Mouse (Mus musculus): Measurements from ENCODE around the gene Mark4.

Mark4 gene

GRCm38 (mm10) chr7:19403731-19404296 lies 54.8 kb downstream of the Mark4 start, which contains the start of gene Klc3:
Klc3 (minus strand) TSS chr7:19404104.
- intact Hi-C loops (cut with DNase I): loop anchor here (5.0 to 10.0 kb wide), 2 partner anchors 111 to 308 kb away; partner anchors contain the start of gene Nkpd1

- intact Hi-C loops (cut with DNase I): loop anchor here (5.0 to 10.0 kb wide), 2 partner anchors 112 to 310 kb away; partner anchors contain the start of gene Nkpd1
Observed at GRCm38 (mm10) chr7:19402535-19403112, 56.0 kb downstream of the Mark4 start.

- intact Hi-C loops (cut with DNase I): loop anchor here (5.0 to 10.0 kb wide), 2 partner anchors 114 to 311 kb away; partner anchors contain the start of gene Nkpd1
Observed at GRCm38 (mm10) chr7:19400946-19401345, 57.7 kb downstream of the Mark4 start.

- intact Hi-C loops (cut with DNase I): loop anchor here (5.0 to 10.0 kb wide), 2 partner anchors 115 to 313 kb away; partner anchors contain the start of gene Nkpd1
Observed at GRCm38 (mm10) chr7:19399496-19400280, 58.9 kb downstream of the Mark4 start.

GRCm38 (mm10) chr7:19394484-19394883 lies 64.1 kb downstream of the Mark4 start:
- intact Hi-C loops (cut with DNase I): no loop called here

GRCm38 (mm10) chr7:19388699-19389413 lies 69.8 kb downstream of the Mark4 start:
- intact Hi-C loops (cut with DNase I): no loop called here

GRCm38 (mm10) chr7:19383708-19384107 lies 74.9 kb downstream of the Mark4 start:
- intact Hi-C loops (cut with DNase I): no loop called here

GRCm38 (mm10) chr7:19382166-19382541 lies 76.5 kb downstream of the Mark4 start:
- intact Hi-C loops (cut with DNase I): no loop called here

- intact Hi-C loops (cut with DNase I): no loop called here
Observed at GRCm38 (mm10) chr7:19381377-19382165, 77.0 kb downstream of the Mark4 start, which contains the start of gene Ercc2. Ercc2 (plus strand) TSS chr7:19382010.

GRCm38 (mm10) chr7:19378049-19378448 lies 80.6 kb downstream of the Mark4 start:
- intact Hi-C loops (cut with DNase I): no loop called here

GRCm38 (mm10) chr7:19376019-19376418 lies 82.6 kb downstream of the Mark4 start:
- intact Hi-C loops (cut with DNase I): no loop called here

- intact Hi-C loops (cut with DNase I): no loop called here
Observed at GRCm38 (mm10) chr7:19375368-19375767, 83.3 kb downstream of the Mark4 start.

Small RNAs within 50 kb of the gene (microRNA-seq; reads per million reads assigned to microRNA genes)
- gene Mir343: 0 to 0.11 reads per million in 2 experiments

Data from adrenal gland (tissue).